Mouse (Mus musculus) CH12F3 (cell line): ENCODE results near the gene Tnks1bp1.

ENCODE experiments used
- in situ Hi-C: fragments of 300-500 bp; cut with MboI; formaldehyde crosslinking; loops from 2 replicates; pipeline ENCODE4 v1.14.3; 2020; ENCODE audit warnings: low sequenced_read_pairs

The Tnks1bp1 gene

DNA sequence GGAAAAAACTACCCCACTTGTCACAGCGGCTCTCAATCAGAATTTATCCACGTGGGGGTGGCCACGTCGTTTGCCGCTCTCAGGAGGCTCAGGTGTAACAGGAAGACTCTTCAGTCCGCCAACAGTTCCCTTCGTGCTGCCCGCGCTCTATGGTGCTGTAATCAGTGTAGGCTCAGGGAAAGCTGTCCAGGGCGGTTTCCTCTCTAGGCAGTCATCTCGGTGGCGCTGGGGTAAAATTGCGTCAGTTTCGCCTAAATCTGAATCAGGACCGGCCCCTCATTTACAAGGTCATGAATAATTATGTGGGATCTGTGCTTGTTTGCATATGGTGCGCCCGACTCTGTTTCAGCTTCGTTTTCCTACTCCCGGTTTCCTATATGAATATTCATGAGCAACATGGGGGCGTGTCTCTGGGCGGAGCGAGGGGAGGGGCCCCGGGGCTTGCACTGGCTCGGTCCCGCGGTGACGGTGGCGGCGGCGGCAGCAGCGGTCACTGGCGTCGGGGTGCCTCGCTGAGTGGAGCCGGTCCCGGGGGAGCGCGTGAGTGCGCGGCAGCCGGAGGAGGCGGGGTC lies at the start of gene Tnks1bp1:
Gene Tnks1bp1, plus strand, starts transcription at position 427 of the 572 bp plus-strand sequence.
- in situ Hi-C loops, result loop anchor here (25.0 kb wide), 1 partner anchor 335 kb away; the partner anchor contains the start of gene Zdhhc5

GRCm38 (mm10) chr2:84999486-85000181 lies 48.2 kb upstream of the Tnks1bp1 start:
- in situ Hi-C loops, result loop anchor here (5.0 kb wide), 1 partner anchor 42 kb away; no protein-coding TSS in a partner anchor

- in situ Hi-C loops, result loop anchor here (5.0 kb wide), 1 partner anchor 44 kb away; no protein-coding TSS in a partner anchor
Observed at GRCm38 (mm10) chr2:85001497-85001896, 46.3 kb upstream of the Tnks1bp1 start.

GRCm38 (mm10) chr2:85002575-85002974 lies 45.2 kb upstream of the Tnks1bp1 start:
- in situ Hi-C loops, result loop anchor here (5.0 kb wide), 1 partner anchor 45 kb away; no protein-coding TSS in a partner anchor

- in situ Hi-C loops, result loop anchor here (5.0 kb wide), 1 partner anchor 47 kb away; no protein-coding TSS in a partner anchor
Observed at GRCm38 (mm10) chr2:85004341-85004740, 43.5 kb upstream of the Tnks1bp1 start.

DNA sequence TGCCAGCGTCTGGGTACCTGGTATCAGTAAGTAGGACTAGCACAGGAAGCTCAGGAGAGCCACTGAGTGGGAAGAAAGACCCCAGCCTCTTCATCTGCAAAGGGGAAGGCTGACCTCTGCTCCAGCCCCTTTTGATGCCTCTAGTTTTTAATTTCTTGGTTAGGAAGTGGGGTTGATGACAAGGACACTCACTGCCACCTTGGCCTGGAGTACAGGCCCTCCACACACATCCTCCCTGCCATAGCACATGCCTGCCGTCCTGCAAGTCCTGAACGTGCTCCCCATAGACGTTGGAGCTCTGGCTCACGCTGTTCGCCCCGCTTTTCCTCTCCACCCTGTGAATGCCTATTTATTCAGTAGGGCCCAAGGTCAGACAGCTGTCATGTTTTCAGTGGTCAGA lies 41.2 kb upstream of the Tnks1bp1 start:
- in situ Hi-C loops, result no loop called here

- in situ Hi-C loops, result no loop called here
Observed at GRCm38 (mm10) chr2:85007729-85008128, 40.1 kb upstream of the Tnks1bp1 start.

- in situ Hi-C loops, result no loop called here
Observed at GRCm38 (mm10) chr2:85009212-85009611, 38.6 kb upstream of the Tnks1bp1 start.

DNA sequence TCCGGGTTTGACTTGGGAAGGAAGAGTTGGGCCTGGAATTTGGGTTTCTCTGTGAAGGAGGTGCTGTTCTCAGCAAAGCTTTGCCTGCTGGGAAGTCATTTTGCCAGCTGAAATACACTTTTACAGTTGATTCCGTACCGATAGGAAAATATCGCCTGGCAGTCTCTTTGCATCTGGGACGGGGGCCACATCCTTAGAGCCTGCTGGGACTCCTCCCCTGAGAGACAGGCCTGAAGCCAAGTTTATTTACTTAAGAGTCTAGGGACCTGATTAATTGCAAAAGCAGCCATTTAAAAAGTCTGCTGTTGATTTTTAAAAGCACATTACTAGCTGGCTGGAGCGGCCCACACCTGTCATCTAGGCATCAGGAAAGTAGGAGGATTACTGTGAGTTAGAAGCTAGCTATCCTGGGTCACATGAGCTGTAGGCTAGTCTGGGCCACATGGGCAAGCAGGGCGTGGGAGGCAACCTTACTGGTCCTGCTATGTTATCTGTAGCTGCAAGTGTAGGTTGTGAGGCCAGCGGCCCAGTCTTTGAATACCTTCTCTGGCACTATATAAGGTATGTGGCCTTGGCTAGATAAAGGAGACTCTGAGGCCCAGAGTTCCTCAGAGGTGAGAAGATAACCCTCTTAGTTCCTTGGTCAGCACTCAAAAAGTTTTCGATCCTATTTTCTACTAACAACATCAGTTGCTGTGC lies 35.8 kb upstream of the Tnks1bp1 start:
- in situ Hi-C loops, result no loop called here

DNA sequence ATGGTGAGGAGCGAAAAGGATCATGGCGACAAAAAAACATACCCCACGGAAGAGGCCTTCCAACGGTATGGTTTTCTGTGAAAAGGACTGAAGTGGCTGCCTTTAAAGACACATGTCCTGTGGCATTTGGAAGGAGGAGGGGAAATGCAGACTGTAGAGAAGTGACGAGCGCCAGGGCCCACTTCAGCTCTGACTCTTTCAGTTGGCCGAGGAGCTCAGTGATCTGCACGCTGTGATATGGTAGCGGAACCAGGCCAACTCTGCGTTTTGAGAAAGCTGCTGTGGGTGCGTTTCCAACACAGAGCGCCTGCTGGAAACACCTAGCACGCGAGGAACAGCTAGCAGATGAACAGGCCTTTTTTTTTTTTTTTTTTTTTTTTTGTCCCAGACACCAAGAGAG lies 35.1 kb upstream of the Tnks1bp1 start:
- in situ Hi-C loops, result no loop called here

GRCm38 (mm10) chr2:85013826-85014587 lies 33.8 kb upstream of the Tnks1bp1 start:
- in situ Hi-C loops, result no loop called here

GRCm38 (mm10) chr2:85014588-85014982 lies 33.2 kb upstream of the Tnks1bp1 start:
- in situ Hi-C loops, result no loop called here

GRCm38 (mm10) chr2:85022043-85022442 lies 25.8 kb upstream of the Tnks1bp1 start:
- in situ Hi-C loops, result no loop called here

DNA sequence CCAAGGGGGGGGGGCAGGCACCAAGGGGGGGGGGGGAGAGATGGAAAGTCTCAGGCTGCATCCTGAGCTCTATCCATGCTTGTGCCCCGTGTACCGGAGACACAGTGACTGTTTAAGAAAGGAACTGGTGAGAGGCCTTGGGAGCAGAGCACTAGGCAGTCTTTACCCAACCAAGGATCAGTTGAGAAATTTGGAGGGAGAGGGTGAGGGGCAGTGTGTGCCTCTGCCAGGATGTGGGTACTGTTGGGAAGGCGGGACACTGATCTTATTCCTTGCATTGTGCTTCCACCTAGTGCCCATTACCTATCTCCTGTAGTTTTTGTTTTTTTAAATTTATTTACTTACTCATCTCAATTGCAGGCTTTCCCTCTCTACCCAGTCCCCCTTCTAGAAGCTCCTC lies 21.6 kb upstream of the Tnks1bp1 start:
- in situ Hi-C loops, result loop anchor here (25.0 kb wide), 1 partner anchor 314 kb away; the partner anchor contains the start of gene Zdhhc5

- in situ Hi-C loops, result loop anchor here (25.0 kb wide), 1 partner anchor 315 kb away; the partner anchor contains the start of gene Zdhhc5
Observed at GRCm38 (mm10) chr2:85027281-85027680, 20.5 kb upstream of the Tnks1bp1 start.

- in situ Hi-C loops, result loop anchor here (25.0 kb wide), 1 partner anchor 318 kb away; the partner anchor contains the start of gene Zdhhc5
Observed at GRCm38 (mm10) chr2:85029897-85030296, 17.9 kb upstream of the Tnks1bp1 start.

DNA sequence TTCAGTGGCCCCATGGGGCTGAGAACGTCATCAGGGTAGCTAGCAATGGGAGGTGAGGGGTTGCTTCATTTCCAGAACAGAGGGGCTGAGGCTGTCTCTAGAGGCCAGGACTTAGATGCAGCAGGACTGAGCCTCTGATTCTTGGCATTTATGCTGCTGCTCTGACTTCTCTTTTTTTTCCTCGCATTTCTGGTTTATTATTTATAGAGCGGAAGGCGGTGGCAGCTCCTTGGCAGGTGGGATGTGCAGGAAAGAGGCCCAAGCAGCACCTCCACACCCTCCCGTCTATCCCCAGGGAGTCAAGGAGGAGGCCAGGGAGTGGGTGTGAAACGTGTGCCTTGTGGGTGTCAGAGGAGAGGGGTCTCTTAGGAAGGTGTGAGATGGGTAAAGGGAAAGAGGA lies 16.8 kb upstream of the Tnks1bp1 start:
- in situ Hi-C loops, result loop anchor here (25.0 kb wide), 1 partner anchor 319 kb away; the partner anchor contains the start of gene Zdhhc5

DNA sequence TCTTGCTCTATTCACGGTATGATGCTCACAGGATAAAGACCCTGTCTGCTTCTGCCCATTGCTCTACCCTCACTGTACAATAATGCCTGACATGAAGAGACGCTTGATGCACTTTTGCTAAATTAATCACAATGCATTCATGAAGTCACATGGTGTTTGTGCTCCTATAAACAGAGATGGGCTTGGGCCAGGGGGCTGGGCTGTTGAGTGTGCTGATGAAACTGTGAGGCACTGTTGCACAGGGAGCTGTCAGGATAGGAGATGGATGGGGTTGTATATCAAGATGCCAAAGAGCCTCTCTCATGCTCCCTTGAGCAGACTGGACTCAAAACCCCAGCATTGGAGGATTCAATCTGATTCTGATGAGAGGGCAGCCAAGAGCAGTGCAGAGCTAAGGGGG lies 14.7 kb upstream of the Tnks1bp1 start:
- in situ Hi-C loops, result loop anchor here (25.0 kb wide), 1 partner anchor 321 kb away; the partner anchor contains the start of gene Zdhhc5

GRCm38 (mm10) chr2:85034169-85034568 lies 13.7 kb upstream of the Tnks1bp1 start:
- in situ Hi-C loops, result loop anchor here (25.0 kb wide), 1 partner anchor 322 kb away; the partner anchor contains the start of gene Zdhhc5

GRCm38 (mm10) chr2:85036507-85037046 lies 11.2 kb upstream of the Tnks1bp1 start:
- in situ Hi-C loops, result loop anchor here (25.0 kb wide), 1 partner anchor 324 kb away; the partner anchor contains the start of gene Zdhhc5
